In the genomic region with DNA sequence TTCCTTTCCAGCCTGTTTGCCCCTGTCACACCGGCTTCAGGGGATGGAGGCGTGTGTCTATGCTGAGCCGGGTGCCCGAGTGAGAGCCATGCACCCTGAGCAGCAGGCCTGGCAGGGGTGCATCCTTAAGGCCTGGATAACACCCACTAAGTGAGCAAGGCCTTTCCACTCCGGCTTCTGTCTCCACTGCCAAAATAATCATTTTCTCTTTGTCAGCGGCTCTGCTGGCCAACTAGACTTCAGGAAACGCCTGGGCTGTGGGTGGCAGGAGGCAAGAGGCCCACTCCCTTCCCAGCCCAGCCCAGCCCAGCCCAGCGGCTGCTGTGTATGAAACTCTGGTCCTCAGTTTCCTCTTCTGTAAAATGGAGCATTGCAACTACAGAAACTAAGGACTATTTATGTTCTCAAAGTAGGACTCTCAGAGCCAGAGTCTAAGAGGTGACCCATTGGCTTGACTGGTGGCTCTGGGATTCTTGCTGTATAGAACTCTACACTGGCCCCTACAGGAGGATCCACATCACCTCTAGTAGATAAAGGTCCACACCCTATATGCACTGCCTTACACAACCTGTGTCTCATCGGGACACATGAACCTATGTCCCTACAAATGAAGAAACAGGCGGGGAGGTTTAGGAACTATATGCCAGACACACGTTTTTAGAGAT, we compare ENCODE assay signal across 11 mouse cellular contexts.
DNase-seq lines count a peak whose midpoint lies in the region; ATAC-seq and TF ChIP-seq lines count a peak whose summit lies in the region.
"Had no signal": no experiment of that assay in that cellular context is flagged by ENCODE, and none has a peak within 500 bp of the region (broad histone marks: within the 10 kb centered on the region; RNA-seq: fewer than 3 reads in every experiment).

No protein-coding gene starts in this region.

- no peak for TF ChIP-seq EP300 in lung, postnatal 0 days (IDR thresholded peaks at IDR 0.05)

- peaks cover 8% of the 10 kb centered on the region for H3K36me3 ChIP-seq in forebrain, embryonic 15.5 days
- peaks cover 41% of the 10 kb centered on the region for H3K36me3 ChIP-seq in forebrain, embryonic 14.5 days (ENCODE audit: control insufficient read depth, insufficient read depth, low read length)
- H3K36me3 ChIP-seq in lung, postnatal 0 days (ENCODE audit: insufficient read depth, low read length), result peaks cover 8% of the 10 kb centered on the region; the same call in 1 of the 2 replicates
- H3K36me3 ChIP-seq in liver, embryonic 15.5 days (replicated peaks), result 0 out of 2 replicates have a peak, but pooled peaks cover 9% of the 10 kb centered on the region

- 86% methylated on average over 11 of the region's 11 CpGs for WGBS in forebrain, embryonic 15.5 days
- 89% methylated on average over 11 of the region's 11 CpGs for WGBS in forebrain, embryonic 14.5 days
- 47% methylated on average over 11 of the region's 11 CpGs for WGBS in lung, postnatal 0 days
- WGBS in liver, embryonic 15.5 days (ENCODE audit: insufficient replicate concordance), result 28% methylated on average over 11 of the region's 11 CpGs

- no peaks in the 10 kb centered on the region for H3K4me1 ChIP-seq in forebrain, embryonic 15.5 days
- H3K4me1 ChIP-seq in forebrain, embryonic 14.5 days (ENCODE audit: control insufficient read depth, insufficient read depth, low read length), result no peaks in the 10 kb centered on the region
- H3K4me1 ChIP-seq in lung, postnatal 0 days (ENCODE audit: insufficient read depth, low read depth, low read length), result peaks cover 25% of the 10 kb centered on the region
- H3K4me1 ChIP-seq in liver, embryonic 15.5 days (replicated peaks), result peaks cover 88% of the 10 kb centered on the region

- TF ChIP-seq CTCF in lung, postnatal 0 days (IDR thresholded peaks at IDR 0.05), result peak; percentile 47

- no peak overlapping the region for H3K4me3 ChIP-seq in forebrain, embryonic 15.5 days
- H3K4me3 ChIP-seq in forebrain, embryonic 14.5 days (ENCODE audit: low read depth, low read length), result no peak overlapping the region
- no peak overlapping the region for H3K4me3 ChIP-seq in lung, postnatal 0 days (ENCODE audit: low read depth, low read length)
- no peak overlapping the region for H3K4me3 ChIP-seq in liver, embryonic 15.5 days (replicated peaks)

- 0 out of 2 replicates have a peak overlapping the region, but pooled peaks have one; percentile 15 for H3K27ac ChIP-seq in forebrain, embryonic 15.5 days (replicated peaks)
- H3K27ac ChIP-seq in forebrain, embryonic 14.5 days (ENCODE audit: low read depth, low read length), result no peak overlapping the region
- H3K27ac ChIP-seq in lung, postnatal 0 days (ENCODE audit: low read length), result no peak overlapping the region
- H3K27ac ChIP-seq in liver, embryonic 15.5 days (replicated peaks), result peak overlapping the region; percentile 71

- no peak for DNase-seq in forebrain, embryonic 14.5 days (ENCODE audit: low spot score)
- DNase-seq in lung, postnatal 0 days (ENCODE audit: low spot score), result no peak
- DNase-seq in lung, postnatal 4 days, result no peak
- peak; percentile 45 for DNase-seq in heart, postnatal 25 days (ENCODE audit: low spot score)
- DNase-seq in testis, postnatal 10 days (ENCODE audit: low spot score), result no peak
- no peak for DNase-seq in thymus, postnatal 10 days (ENCODE audit: low spot score in 2 of 2)
- DNase-seq: B cell, adult 2 months; kidney, adult 8-10 months; right cerebral cortex, postnatal 25 days had no signal

- intact Hi-C loops in heart, postnatal 25 days (cut with DNase I), result no loop called here

- no peak for ATAC-seq in forebrain, embryonic 15.5 days (replicated peaks)
- no peak for ATAC-seq in forebrain, embryonic 14.5 days
- no peak for ATAC-seq in lung, postnatal 0 days
- peak; percentile 36 for ATAC-seq in liver, embryonic 15.5 days (ENCODE audit: insufficient read depth)

- H3K4me2 ChIP-seq in forebrain, embryonic 15.5 days (replicated peaks), result no peak overlapping the region
- H3K4me2 ChIP-seq in forebrain, embryonic 14.5 days (ENCODE audit: low read length), result no peak overlapping the region
- no peak overlapping the region for H3K4me2 ChIP-seq in lung, postnatal 0 days (replicated peaks; ENCODE audit: low read depth, low read length)
- H3K4me2 ChIP-seq in liver, embryonic 15.5 days, result peak overlapping the region; percentile 43

- H3K9ac ChIP-seq in forebrain, embryonic 15.5 days (replicated peaks), result no peak overlapping the region
- no peak overlapping the region for H3K9ac ChIP-seq in forebrain, embryonic 14.5 days (ENCODE audit: low read length)
- no peak overlapping the region for H3K9ac ChIP-seq in lung, postnatal 0 days (replicated peaks; ENCODE audit: low read depth)
- peak overlapping the region; percentile 25; the same call in 1 of the 2 replicates for H3K9ac ChIP-seq in liver, embryonic 15.5 days

- no peaks in the 10 kb centered on the region for H3K27me3 ChIP-seq in forebrain, embryonic 15.5 days
- H3K27me3 ChIP-seq in forebrain, embryonic 14.5 days (replicated peaks; ENCODE audit: control insufficient read depth, insufficient read depth, low read length), result no peaks in the 10 kb centered on the region
- no peaks in the 10 kb centered on the region for H3K27me3 ChIP-seq in lung, postnatal 0 days (replicated peaks; ENCODE audit: insufficient read depth, low read length)
- no peaks in the 10 kb centered on the region for H3K27me3 ChIP-seq in liver, embryonic 15.5 days

- H3K9me3 ChIP-seq in forebrain, embryonic 15.5 days, result no peaks in the 10 kb centered on the region
- no peaks in the 10 kb centered on the region for H3K9me3 ChIP-seq in forebrain, embryonic 14.5 days (replicated peaks; ENCODE audit: control insufficient read depth, low read length)
- no peaks in the 10 kb centered on the region for H3K9me3 ChIP-seq in lung, postnatal 0 days (ENCODE audit: low read length)
- H3K9me3 ChIP-seq in liver, embryonic 15.5 days (replicated peaks), result no peaks in the 10 kb centered on the region

Comparison
In these comparisons a context has a peak if more than half of its experiments do, and no peak if none do; other contexts are left out.
1. H3K27ac ChIP-seq: peak in forebrain, embryonic 15.5 days (single experiment) and liver, embryonic 15.5 days (single experiment); none in forebrain, embryonic 14.5 days (single experiment) and lung, postnatal 0 days (single experiment).